Mouse (Mus musculus): ENCODE measurements around the gene Ciart.
"Not testable (repeated sequence)": the region's sequence is repeated elsewhere in the genome, so short reads cannot be mapped to it uniquely, and the experiment has no call there.

Gene Ciart

DNA sequence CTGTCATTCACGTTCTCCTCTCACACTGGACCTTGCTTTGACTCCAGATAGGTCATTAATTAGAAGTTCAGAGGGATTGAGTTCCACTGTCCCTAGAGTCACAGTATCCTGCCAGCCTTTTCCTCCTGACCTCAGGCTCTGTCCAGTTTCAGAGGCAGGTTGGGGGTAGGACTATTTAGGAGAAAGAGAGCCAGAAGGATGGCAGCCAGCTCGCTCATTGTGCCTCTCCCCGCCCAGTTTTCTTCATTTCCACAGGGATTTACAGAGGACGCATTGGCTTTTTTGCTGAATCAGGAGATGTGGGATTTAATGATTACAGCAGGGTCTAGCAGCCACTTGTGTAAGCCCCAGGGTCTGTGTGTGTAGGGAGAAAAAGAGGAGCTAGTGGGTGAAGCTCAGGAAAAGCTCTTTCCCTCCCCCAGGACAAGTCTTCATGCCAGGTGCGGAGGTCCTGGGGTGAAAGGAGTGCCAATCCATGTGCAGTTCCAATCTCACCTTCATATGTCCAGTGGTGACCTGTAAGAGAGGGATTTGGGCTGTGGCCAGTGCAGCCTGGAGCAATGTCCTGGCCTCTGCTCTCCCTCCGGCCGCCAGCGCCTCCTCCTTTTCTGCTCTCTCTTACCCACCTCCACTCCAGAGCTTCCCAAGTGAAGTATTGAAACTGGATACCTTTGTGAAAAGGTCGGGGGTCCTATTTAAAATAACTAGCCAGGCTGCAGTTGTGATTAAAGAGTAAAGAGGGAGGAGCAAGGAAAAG is 19.7 kb upstream of the Ciart start:
- DNase-seq (ENCODE audit: low spot score in 2 of 2): no peak

DNA sequence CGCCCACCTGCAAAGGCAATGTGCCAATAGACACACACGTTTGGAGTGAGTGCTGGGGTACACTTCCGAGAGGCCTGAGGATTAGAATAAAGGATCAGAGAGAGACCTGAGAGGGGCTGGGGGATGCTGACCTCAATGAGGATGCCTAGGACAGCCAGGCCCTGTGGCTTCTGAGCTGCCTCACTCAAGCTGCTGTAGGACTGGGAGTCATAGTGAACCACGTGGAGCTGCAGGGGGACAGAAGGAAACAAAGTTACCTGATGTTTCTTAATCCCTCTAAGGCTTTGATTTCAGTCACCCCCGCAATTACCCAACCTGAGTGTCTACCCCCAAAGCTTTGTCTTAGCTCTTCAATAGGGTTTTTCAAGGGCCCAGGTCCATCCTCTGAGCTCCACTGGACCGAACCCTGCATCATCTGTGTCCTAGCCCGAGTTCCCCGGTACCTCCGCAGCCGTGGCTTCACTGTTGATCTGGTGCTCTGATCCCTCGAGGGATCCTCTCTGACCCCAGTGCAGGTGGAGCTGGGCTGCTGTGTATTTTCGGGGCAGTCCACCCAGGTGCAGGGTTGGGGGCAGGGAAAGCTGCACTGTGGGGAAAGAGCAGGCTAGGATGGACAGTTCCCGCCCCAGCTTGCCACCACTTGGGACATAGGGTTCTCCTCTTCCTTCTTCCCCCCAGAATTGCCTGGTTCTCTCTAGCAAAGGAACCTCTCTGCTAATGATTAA is 17.9 kb upstream of the Ciart start:
- no peak for DNase-seq (ENCODE audit: low spot score in 2 of 2)

DNA sequence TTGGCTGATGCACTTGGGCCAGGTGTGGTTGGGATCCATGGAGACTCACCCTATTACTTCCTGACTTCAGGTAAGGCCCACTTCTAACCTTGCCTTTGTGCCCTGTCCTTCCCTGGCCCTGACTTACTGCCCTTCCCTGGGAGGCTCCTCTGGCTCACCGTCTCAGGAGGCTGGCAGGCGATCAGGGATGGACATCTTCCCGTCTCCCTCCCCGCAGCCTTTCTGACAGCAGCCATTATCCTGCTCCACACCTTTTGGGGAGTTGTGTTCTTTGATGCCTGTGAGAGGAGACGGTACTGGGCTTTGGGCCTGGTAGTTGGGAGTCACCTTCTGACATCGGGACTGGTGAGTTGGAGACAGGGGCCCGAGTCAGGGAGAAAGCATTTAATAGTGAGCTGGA is 13.4 kb upstream of the Ciart start:
- DNase-seq (ENCODE audit: low spot score in 2 of 2): not testable (repeated sequence)

DNA sequence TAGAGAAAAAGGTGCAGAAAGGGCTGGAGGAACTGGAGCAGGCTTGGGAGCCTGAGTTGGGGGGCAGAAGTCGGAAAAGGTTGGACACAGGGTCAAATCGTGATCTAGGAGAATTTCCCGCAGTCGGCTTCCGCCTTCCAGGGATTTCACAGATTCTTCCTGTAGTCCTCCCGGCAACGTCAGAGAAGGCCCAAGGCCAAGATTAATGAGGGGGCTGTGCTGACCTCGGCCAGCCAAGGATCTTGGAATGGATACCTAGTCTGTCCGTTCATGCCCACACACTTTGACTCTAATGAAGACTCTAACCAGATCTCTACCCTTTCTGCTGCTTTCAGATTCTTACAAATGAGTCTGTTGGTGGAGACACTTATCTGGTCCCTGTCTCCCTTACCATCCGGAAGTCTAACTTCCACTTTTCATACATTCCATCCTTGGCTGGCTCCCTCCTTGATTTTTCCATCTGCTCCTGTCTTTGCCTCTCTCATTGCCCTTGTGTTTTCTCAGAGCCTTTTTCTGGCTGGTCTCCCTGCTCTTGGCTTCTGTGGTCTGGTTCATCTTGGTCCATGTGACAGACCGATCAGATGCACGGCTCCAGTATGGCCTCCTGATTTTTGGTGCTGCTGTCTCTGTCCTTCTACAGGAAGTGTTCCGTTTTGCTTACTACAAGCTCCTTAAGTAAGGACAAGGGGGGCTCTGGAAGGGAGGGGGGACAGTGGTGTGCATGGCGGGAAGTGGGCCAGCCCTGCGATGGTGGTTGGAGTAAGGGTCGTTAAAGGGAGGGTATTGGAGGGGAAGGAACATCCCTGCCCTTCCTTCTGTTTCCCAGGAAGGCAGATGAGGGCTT is 12.5 kb upstream of the Ciart start:
- DNase-seq (ENCODE audit: low spot score in 2 of 2): no peak

DNA sequence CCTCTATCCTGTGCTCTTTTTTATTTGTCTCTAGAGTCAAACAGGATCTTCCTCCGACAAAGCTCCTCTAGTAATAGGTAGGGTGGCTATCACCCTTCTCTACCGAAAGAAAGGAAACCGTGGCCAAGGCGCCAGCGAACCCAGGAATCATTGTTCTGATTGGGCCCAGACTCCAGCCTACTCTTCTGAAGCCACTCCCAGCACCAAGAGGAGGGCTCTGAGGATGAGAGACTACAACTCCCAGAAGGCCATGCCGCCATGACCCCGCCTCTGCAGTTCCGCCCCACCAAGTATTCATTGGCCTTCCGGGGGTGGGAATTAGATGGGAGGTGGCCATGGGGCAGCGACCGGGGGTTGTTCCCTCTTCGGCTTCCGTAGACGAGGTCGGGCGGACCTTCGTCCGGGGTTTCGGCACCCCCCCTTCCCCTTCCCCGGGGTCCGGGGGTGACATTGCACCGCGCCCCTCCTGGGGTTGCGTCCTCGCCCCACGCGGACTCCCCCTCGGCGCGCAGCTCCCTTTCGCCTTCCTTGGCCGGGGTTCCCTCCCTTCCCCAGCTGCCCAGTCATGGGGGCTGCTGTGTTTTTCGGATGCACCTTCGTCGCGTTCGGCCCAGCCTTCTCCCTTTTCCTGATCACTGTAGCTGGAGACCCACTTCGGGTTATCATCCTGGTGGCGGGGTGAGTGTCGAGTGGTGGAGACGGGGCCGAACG is 11.7 kb upstream of the Ciart start, which contains the start of gene Aph1a:
Aph1a (plus strand) TSS at position 364 of the 711 bp plus-strand sequence.
- peak; percentile 87 to 91 for DNase-seq (ENCODE audit: low spot score in 2 of 2)

DNA sequence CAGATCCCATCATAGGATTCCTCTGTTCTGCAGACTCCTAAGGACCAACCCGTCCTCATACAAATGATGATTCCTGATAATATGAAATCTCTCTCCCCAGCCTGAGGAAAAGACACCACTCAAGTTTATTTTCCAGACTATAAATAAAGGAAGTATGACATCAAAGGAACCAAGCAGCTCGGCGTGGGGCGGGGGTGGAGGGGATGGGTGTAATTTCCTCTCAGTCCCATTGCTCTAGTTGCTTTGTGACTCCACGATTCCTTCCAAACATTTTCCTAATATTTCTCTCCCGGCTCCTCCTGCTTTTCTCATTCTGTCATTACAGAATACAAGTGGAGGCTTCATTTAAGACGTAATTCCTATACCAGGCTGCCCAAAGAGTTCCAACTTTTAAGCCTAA is 11.1 kb upstream of the Ciart start:
- no peak for DNase-seq (ENCODE audit: low spot score in 2 of 2)

DNA sequence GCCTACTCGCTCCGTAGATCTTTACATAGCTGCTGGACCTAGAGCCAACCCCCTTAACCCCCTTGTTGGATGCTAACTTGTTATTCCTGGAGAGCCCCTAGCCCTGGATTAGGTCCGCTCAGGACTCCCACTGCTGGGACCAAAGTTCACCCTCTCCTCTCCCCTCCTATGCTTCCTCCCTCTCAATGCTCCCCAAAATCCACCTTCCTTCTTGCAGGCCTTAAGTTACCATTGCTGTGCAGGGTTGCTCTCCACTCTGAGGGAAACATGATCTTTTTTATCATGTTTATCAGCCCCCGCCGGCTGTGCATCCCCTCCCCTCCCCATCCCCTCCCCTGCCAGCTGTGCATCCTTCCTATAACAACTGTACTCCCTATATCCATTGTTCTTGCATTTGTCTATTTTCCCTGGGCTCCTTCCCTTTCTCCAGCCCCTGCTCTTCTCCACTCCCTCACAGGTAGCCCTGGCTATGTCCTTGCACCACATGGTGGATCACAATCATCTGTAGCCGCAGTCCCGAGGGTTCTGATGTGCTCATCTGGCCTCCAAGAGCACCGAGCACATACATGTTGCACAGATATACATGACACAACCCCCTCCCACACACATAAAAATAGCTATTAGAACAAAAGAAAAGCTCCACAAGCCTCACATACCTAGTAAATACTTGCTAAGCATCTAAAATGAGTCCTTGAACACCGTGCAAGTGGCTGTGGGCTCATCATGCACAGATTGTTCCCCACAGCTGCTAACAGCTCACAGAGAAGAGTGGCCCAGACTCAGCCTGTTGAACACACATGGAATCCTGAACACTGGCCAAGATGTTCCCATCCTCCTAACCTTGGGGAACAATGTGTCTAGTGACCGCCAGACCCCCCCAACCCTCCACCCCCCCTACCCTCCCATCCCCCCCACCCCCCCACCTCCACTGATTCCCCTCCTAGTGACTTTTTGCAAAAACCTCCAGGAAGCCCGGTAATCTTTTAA is 10.3 kb upstream of the Ciart start:
- no peak for DNase-seq (ENCODE audit: low spot score in 2 of 2)

DNA sequence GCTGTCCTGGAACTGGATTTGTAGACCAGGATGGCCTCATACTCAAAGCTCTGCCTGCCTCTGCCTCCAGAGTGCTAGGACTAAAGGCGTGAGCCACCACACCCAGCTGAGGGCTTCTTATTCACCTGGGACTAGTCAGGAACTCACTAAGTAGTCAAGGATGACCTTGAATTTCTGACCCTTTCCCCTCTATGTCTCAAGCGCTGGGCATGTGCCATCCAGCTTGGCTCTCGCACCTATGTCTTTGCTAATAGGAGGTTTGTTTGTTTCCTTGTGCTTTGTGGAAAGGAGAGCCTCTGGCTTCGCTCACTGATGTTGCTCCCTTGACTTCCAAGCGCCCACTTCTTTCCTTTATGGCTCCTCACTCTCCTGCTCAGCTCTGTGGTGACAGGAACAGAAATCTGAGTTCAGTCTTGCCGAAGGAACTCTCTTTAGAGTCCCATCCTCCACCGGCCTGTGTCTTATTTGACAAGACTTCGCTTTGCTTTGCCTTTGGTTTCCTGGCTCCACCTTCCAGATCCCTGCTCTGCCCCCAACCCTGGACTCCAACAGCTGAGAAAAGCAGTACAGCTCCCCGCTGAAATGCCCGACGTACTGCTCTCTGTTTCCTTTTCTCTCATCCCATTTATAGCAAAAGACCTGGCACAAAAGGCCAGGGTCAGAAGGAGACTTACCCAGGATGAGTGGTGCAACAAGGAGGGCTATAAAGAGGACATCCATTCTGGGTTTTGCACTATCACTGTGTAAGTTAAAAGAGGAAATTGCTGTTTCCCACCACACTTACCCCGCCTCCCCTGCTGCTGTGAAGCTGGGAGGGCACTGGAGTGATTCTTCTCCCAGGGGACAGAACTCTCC is 9.4 kb upstream of the Ciart start, which contains the start of gene BC028528:
BC028528 (minus strand) TSS at position 795 of the 855 bp plus-strand sequence.
- peak; percentile 26 to 39 for DNase-seq (ENCODE audit: low spot score in 2 of 2)

DNA sequence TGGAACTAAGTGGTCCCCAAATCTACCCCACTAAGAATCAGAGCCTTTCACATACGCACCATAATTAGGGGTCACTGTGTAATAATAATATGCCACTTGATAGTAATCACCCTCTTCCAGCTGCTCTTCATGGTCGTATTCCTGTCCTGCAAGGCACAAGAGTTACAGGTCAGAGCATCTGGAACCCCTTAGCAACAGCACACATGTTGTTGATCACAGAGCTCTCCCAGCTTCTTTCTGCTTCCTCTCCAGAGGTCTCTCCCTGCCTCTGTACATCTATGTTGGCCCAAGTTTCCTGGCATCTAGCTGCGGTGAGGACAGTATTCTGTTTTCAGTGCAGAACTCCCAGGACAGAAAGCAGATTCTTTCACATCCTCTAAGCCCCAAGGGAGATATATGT is 7.6 kb upstream of the Ciart start:
- no peak for DNase-seq (ENCODE audit: low spot score in 2 of 2)

DNA sequence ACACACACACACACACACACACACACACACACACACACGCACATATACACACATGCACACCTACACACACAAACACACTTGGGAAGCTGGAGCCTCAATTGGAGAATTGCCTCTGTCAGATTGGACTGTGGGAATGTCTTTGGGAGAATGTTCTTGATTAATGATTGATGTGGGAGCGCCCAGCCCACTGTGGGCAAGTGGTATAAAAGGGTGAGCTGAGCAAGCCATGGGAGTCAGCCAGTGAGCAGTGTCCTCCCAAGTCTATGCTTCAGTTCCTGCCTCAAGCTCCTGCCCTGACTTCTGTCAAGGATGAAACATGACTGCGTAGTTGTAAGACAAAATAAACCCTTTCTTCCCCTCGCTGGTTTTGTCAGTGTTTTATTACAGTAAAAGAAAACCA is 5.5 kb upstream of the Ciart start:
- no peak for DNase-seq (ENCODE audit: low spot score in 2 of 2)

DNA sequence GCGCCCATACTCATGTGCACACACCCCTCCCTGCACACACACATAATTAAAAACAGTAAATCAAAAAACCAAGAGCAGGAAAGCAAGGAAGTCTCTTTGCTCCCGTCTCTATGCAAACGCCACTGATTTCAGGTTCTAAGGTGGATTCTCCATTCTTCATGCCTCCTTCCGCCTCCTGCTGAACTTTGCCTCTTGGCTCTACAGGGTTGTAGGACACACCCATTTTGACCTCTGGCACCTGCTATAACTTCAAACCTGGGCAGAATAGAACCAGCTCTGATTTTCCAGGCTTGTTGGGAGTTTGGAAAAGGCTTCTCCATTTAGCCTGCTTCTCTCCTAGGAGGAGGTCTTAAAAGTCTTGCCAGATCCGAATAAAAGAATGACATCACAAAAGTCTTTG is 2.3 kb upstream of the Ciart start:
- DNase-seq (ENCODE audit: low spot score in 2 of 2): no peak

DNA sequence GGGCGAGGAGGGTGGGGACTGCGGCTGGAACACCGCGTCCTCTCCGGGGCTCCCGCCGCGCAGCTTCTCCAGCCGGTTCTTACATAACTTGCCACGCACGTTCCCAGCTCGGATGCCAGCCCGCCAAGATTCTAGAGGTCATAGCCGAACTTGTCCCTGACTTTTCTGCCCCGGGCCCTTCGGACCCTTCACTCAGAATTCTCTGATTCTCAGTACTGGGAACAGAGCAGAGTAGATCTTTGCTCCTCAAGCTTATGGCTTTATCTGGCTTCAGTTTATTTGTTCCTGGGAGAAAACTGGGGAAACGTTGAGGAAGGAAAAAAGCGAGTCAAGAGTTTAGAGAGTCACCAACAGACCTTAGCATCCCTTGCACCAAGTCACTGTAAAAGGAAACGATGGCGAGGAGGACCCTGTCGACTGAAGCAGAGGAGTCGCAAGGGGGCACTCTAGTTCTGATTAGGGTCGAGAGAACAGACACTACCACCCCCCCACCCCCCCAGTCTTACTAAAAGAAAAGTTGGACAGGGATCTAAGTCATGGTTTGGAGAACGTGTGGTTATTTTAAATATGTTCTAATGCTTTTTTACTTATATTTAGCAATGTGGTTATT is 870 bp upstream of the Ciart start:
- peak in 1 of 2 experiments; percentile 56 for DNase-seq (ENCODE audit: low spot score in 2 of 2)

DNA sequence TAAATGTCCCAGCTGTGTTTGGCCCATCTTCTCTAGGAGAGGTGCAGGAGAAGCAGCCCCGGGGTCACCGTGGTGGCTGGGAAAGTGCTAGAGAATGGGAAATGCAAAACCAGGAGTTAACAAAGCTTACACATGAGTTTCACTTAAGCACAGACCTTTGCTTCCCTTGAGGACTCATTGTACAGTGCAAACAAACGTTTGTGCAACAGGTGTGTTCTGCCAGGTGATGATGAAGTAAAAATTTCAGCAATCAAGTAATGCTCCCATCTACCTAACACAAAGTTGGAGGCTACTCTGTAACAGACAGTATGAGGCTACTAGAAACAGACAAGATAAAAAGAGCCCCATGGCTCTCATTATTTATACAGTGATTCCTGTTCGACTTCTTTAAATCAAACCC is 3.0 kb downstream of the Ciart start:
- no peak for DNase-seq (ENCODE audit: low spot score in 2 of 2)

DNA sequence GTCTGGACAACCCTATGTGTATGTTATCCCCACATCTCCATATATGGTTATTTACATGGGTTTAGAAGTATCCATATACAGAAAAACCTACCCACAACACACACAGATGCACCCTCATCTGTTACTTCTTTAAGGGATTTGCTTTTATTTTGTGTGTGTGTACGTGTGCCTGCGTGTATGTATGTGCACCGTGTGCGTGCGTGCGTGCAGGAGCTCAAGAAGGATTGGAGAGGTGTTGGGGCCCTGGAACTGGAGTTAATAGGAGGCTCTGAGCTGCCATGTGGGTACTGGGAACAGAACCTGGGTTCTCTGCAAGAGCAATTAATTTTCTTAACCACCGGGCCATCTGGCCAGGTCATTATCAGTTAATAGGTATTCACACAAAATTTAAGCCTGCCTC is 10.0 kb downstream of the Ciart start:
- DNase-seq (ENCODE audit: low spot score in 2 of 2): no peak

DNA sequence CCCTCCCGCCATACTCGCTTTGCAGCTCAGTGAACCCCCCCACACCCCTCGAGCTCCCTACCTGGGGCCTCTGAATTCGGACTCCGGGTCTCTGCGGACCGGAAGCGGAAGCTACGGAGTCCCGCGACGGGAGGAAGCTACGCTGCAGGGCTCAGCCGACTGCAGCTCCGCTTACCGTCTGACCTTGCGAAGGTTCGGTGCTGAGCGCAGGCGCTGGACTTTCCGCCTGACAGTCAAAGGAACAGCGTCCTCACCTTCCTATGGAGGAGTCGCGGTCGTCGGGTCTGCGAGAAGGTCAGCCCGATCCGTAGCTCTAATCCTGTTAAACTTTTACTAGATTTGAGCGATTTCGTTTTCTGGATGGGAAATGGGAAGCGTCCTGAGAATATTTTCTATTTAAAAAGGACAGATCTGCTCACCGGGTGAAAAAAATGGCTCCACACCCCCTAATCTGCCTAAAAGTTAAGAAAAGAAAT is 10.6 kb downstream of the Ciart start, which contains the start of gene Mrps21:
Mrps21 (minus strand) TSS at position 128 of the 476 bp plus-strand sequence.
- DNase-seq (ENCODE audit: low spot score in 2 of 2): peak; percentile 67 to 75

DNA sequence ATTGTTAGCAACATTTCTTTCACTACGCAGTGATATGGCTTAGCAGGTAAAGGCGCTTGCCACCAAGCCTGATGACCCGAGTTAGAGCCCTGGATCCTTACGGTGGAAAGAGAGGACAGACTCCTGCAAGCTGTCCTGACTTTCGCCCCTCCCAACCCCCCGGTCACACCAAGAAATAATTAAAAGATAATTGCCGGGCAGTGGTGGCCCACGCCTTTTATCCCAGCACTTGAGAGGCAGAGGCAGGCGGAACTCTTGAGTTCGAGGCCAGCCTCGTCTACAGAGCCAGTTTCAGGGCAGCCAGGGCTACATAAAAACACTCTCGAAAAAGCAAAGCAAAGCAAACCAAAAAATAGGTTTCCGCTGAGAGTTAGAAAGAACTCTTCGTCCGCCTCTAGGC is 11.1 kb downstream of the Ciart start:
- no peak for DNase-seq (ENCODE audit: low spot score in 2 of 2)

DNA sequence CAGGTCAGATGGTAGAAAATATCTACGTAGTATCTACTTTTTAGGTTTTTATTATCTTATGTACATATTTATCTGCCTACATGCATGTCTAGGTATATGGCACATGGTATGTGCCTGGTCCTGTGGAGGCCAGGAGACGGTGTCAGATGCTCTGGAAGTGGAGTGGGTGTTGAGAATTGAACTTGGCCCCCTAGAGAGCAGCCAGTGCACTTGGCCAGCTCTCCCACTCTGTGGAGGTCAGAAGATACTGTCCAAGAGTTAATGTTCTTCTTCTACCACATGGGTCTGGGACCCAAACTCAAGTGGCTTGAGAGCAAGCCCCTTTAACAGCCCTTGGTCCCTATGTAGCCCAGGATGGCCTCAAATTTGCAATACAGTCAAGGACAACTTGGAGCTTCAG is 14.6 kb downstream of the Ciart start:
- DNase-seq (ENCODE audit: low spot score in 2 of 2): no peak

DNA sequence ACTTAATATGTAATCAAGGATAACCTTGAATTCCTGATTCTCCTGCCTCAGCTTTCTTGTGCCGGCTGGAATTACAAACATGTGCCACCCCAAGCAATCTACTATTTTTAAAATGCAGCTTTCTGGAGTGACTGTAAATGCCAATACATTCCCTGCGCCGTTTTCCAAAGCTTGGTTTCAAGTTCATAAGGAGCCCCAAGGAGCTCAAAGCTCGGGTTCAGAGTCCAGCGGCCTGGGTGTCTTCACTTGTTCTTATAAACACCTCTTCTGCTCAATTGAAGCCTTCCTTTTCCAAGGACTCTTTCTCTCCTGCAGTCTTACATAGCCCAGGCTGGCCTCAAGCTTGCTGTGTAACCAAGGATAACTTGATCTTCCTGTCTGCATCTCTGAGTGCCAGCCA is 16.0 kb downstream of the Ciart start:
- no peak for DNase-seq (ENCODE audit: low spot score in 2 of 2)

DNA sequence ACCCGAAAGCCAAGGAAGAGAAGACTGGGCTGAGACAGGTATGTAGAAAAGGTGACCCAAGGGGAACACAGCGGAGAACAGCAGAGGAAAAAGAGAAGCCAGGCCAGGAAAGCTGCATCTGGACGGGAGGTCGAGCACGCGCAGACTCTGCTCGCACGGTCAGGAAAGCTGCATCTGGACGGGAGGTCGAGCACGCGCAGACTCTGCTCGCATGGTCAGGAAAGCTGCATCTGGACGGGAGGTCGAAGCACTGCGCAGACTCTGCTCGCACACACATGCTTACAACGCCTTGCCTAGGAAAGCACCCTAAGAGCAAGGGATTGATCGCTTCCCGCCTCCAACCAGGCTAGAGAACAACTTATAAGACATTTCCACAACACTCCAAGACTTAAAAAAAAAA is 16.5 kb downstream of the Ciart start:
- DNase-seq (ENCODE audit: low spot score in 2 of 2): no peak

Measured in spleen, postnatal 14 days (tissue).